Mouse (Mus musculus) liver, adult 2 months (tissue): ENCODE data around the gene 1700013G24Rik. TPM values are rescaled to one million over a fixed set of nuclear protein-coding genes. Genes with fewer than 3 reads are reported as not detected.
"Not testable (repeated sequence)": the region's sequence is repeated elsewhere in the genome, so short reads cannot be mapped to it uniquely, and the experiment has no call there.

ENCODE experiments used
- DNase-seq: peaks from one replicate; pipeline ENCODE4 v3.0.0-alpha.2; 2011; ENCODE audit warnings: low read depth, low spot score; ENCODE audit errors: extremely low read depth
- H3K27ac ChIP-seq: fragments of 200-500 bp; replicated peaks from 2 replicates; pipeline ENCODE4 v1.5.1; 2012; ENCODE audit warnings: low read depth, mild to moderate bottlenecking, control low read depth, inconsistent platforms, low read length; ENCODE audit not compliant: insufficient read depth
- H3K27me3 ChIP-seq: fragments of 200-500 bp; 2 replicates; pipeline ENCODE4 v1.6.1; 2012; ENCODE audit warnings: mild to moderate bottlenecking, moderate library complexity, low read length, inconsistent platforms; ENCODE audit not compliant: control insufficient read depth, insufficient read depth
- H3K36me3 ChIP-seq: fragments of 200-500 bp; 2 replicates; pipeline ENCODE4 v1.6.1; 2012; ENCODE audit warnings: low read length, inconsistent platforms; ENCODE audit not compliant: control insufficient read depth, insufficient read depth
- H3K4me1 ChIP-seq: fragments of 200-500 bp; 2 replicates; pipeline ENCODE4 v1.6.1; 2011; ENCODE audit warnings: low read length; ENCODE audit not compliant: control insufficient read depth, insufficient read depth
- H3K4me3 ChIP-seq: fragments of 200-500 bp; 2 replicates; pipeline ENCODE4 v1.5.1; 2011; ENCODE audit warnings: low read depth, mild to moderate bottlenecking, control low read depth, low read length, moderate library complexity; ENCODE audit not compliant: insufficient read depth
- H3K79me2 ChIP-seq: fragments of 200-500 bp; 2 replicates; pipeline ENCODE4 v1.6.1; 2012; ENCODE audit warnings: inconsistent platforms, mild to moderate bottlenecking, low read length, moderate library complexity; ENCODE audit not compliant: control insufficient read depth, insufficient read depth
- H3K9ac ChIP-seq: fragments of 200-500 bp; 2 replicates; pipeline ENCODE4 v1.6.1; 2012; ENCODE audit warnings: low read depth, mild to moderate bottlenecking, control low read depth, inconsistent platforms, low read length
- CTCF ChIP-seq: fragments of 200-500 bp; IDR thresholded peaks from 2 replicates; pipeline ENCODE4 v1.5.1; 2011; ENCODE audit warnings: low read depth, low read length, control low read depth
- POLR2A ChIP-seq: fragments of 200-500 bp; IDR thresholded peaks from 2 replicates; pipeline ENCODE4 v1.6.1; 2011; ENCODE audit warnings: low read length, control low read depth; ENCODE audit not compliant: insufficient read depth; ENCODE audit errors: extremely low read depth
- WGBS: fragments of 180-500 bp; shearing (Covaris S2); methylation state at CpG from one replicate; pipeline ENCODE4 v1.1.7; 2018; 5-methylcytosine and 5-hydroxymethylcytosine counted together
- polyA plus RNA-seq: library from polyadenylated mRNA; depleted of rRNA; stranded (reverse); fragments of >200 nt; gene quantifications from 2 replicates; pipeline ENCODE4 v1.2.3, GENCODE M21; 2012; rRNA removed
- total RNA-seq: library from RNA; depleted of rRNA; stranded (reverse); fragments of >200 nt; gene quantifications from 2 replicates; pipeline ENCODE4 v1.2.3, GENCODE M21; 2014; rRNA removed

Gene 1700013G24Rik
- total RNA-seq: not detected in 2 replicates
- 0.09 TPM in 1 of 2 replicates, not detected in the other for polyA plus RNA-seq

GRCm38 (mm10) chr4:137453234-137453767, at the start of gene 1700013G24Rik:
TSS of gene 1700013G24Rik (plus strand) at chr4:137453284.
- DNase-seq: no peak
- 95% methylated on average over 8 of the region's 8 CpGs for whole genome bisulfite sequencing
- H3K27ac ChIP-seq: no peak within 1 kb of the TSS
- H3K79me2 ChIP-seq: no peaks in the 10 kb centered on the region
- no peak within 1 kb of the TSS for H3K4me3 ChIP-seq
- H3K36me3 ChIP-seq: no peaks in the 10 kb centered on the region
- TF ChIP-seq CTCF (no peak), POLR2A (no peak)
- no peaks in the 10 kb centered on the region for H3K4me1 ChIP-seq
- H3K27me3 ChIP-seq: no peaks in the 10 kb centered on the region
- H3K9ac ChIP-seq: no peak within 1 kb of the TSS

GRCm38 (mm10) chr4:137405571-137405970, 47.5 kb upstream of the 1700013G24Rik start:
- no peak overlapping the region for H3K9ac ChIP-seq
- no peak overlapping the region for H3K4me3 ChIP-seq
- H3K27me3 ChIP-seq: no peaks in the 10 kb centered on the region
- no peaks in the 10 kb centered on the region for H3K4me1 ChIP-seq
- H3K36me3 ChIP-seq: no peaks in the 10 kb centered on the region
- no peak overlapping the region for H3K27ac ChIP-seq
- H3K79me2 ChIP-seq: no peaks in the 10 kb centered on the region
- DNase-seq: no peak
- TF ChIP-seq CTCF (no peak), POLR2A (no peak)
- WGBS: 92% methylated on average over 3 of the region's 3 CpGs

- no peak within 1 kb of the TSS for H3K9ac ChIP-seq
- TF ChIP-seq CTCF (no peak), POLR2A (no peak)
- H3K79me2 ChIP-seq: no peaks in the 10 kb centered on the region
- no peak for DNase-seq
- H3K4me1 ChIP-seq: no peaks in the 10 kb centered on the region
- no peak within 1 kb of the TSS for H3K27ac ChIP-seq
- H3K4me3 ChIP-seq: no peak within 1 kb of the TSS
- H3K36me3 ChIP-seq: no peaks in the 10 kb centered on the region
- WGBS: 98% methylated on average over 5 of the region's 5 CpGs
- H3K27me3 ChIP-seq: no peaks in the 10 kb centered on the region
Measured at GRCm38 (mm10) chr4:137409691-137410090, 43.4 kb upstream of the 1700013G24Rik start, which contains the start of gene Cela3a. TSS of gene Cela3a (minus strand) at chr4:137409791.

- 56% methylated on average over 7 of the region's 7 CpGs for WGBS
- H3K79me2 ChIP-seq, H3K27me3 ChIP-seq, H3K4me1 ChIP-seq, H3K36me3 ChIP-seq, H3K27ac ChIP-seq, H3K4me3 ChIP-seq, DNase-seq, H3K9ac ChIP-seq: not testable (repeated sequence)
Measured at GRCm38 (mm10) chr4:137412185-137412709, 40.8 kb upstream of the 1700013G24Rik start.

GRCm38 (mm10) chr4:137414936-137415335, 38.1 kb upstream of the 1700013G24Rik start:
- Histone ChIP-seq H3K9ac (no peak overlapping the region), H3K27me3 (no peaks in the 10 kb centered on the region), H3K4me3 (no peak overlapping the region), H3K27ac (no peak overlapping the region), H3K79me2 (no peaks in the 10 kb centered on the region), H3K4me1 (no peaks in the 10 kb centered on the region), H3K36me3 (no peaks in the 10 kb centered on the region)
- 46% methylated on average over 1 of the region's 1 CpGs for WGBS
- DNase-seq: peak; percentile 27
- TF ChIP-seq CTCF (no peak), POLR2A (no peak)
